Mouse (Mus musculus) forebrain, embryonic 11.5 days (tissue): ENCODE data around the gene Trpm3. TPM values are rescaled to one million over a fixed set of nuclear protein-coding genes. Genes with fewer than 3 reads are reported as not detected.

Source experiments
- ATAC-seq: fragments of 200-750 bp; cut with Nextera tagmentation; replicated peaks from 2 replicates; pipeline ENCODE4 v1.8.0; 2017; ENCODE audit warnings: moderate TSS enrichment; ENCODE audit not compliant: low FRiP score
- DNase-seq: peaks from one replicate; pipeline ENCODE4 v3.0.0-alpha.2; 2017; ENCODE audit warnings: low spot score
- H3K27ac ChIP-seq: fragments of 300-500 bp; sonication (generic); 2 replicates; pipeline ENCODE4 v1.5.1; 2014; ENCODE audit warnings: low read depth, low read length
- H3K27me3 ChIP-seq: fragments of 300-500 bp; sonication (generic); 2 replicates; pipeline ENCODE4 v1.6.1; 2014; ENCODE audit warnings: mild to moderate bottlenecking, low read length, mixed read lengths; ENCODE audit not compliant: control insufficient read depth, insufficient read depth
- H3K36me3 ChIP-seq: fragments of 300-500 bp; sonication (generic); 2 replicates; pipeline ENCODE4 v1.6.1; 2014; ENCODE audit warnings: mild to moderate bottlenecking, low read length, moderate library complexity, mixed read lengths; ENCODE audit not compliant: control insufficient read depth, insufficient read depth
- H3K4me1 ChIP-seq: fragments of 300-500 bp; sonication (generic); replicated peaks from 2 replicates; pipeline ENCODE4 v1.6.1; 2014; ENCODE audit warnings: low read length, mixed read lengths; ENCODE audit not compliant: control insufficient read depth, insufficient read depth
- H3K4me2 ChIP-seq: fragments of 300-500 bp; sonication (generic); 2 replicates; pipeline ENCODE4 v1.6.1; 2014; ENCODE audit warnings: low read depth, mild to moderate bottlenecking, low read length, moderate library complexity, mixed read lengths; ENCODE audit not compliant: severe bottlenecking
- H3K4me3 ChIP-seq: fragments of 300-500 bp; sonication (generic); 2 replicates; pipeline ENCODE4 v1.5.1; 2014; ENCODE audit warnings: low read depth, low read length
- H3K9ac ChIP-seq: fragments of 300-500 bp; sonication (generic); 2 replicates; pipeline ENCODE4 v1.6.1; 2014; ENCODE audit warnings: low read length
- H3K9me3 ChIP-seq: fragments of 300-500 bp; sonication (generic); 2 replicates; pipeline ENCODE4 v1.6.1; 2016; ENCODE audit warnings: low read length, mixed read lengths; ENCODE audit not compliant: control insufficient read depth
- WGBS: fragments of 180-500 bp; shearing (Covaris S2); extraction: QIAGEN DNeasy Blood & Tissue Kit; methylation state at CpG from one replicate; pipeline ENCODE4 v1.1.7; 2014; 5-methylcytosine and 5-hydroxymethylcytosine counted together
- polyA plus RNA-seq: library from polyadenylated mRNA; unstranded; fragments of >200 nt; fragmentation: Nextera tagmentation; extraction: Ambion mirVana; gene quantifications from 2 replicates; pipeline ENCODE4 v1.2.1, GENCODE M21; 2014

Trpm3 gene
- polyA plus RNA-seq, 1 experiment from 2014 or later = 9.2 TPM

DNA sequence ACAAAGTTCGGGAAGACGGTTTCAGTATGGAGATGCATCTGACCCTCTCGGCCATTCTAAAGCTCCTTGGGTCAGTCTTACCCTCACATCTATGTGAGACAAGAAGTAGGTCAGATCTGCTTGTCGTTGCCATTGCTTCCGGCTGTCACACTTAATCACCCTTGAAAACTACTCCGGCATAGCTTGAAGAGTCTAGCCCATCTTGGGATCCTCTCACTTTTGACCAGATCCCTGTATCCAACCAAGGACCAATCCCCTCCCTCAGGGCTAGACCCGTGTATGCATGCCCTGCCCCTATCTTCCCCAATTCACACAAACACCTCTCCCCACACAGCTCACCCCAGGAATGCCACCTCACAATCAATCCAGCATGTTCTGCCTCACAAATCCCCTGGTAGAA, 867.0 kb downstream of the Trpm3 start:
- Histone ChIP-seq H3K27me3 (no peaks in the 10 kb centered on the region), H3K4me2 (no peak overlapping the region), H3K4me1 (no peaks in the 10 kb centered on the region), H3K36me3 (no peaks in the 10 kb centered on the region), H3K27ac (no peak overlapping the region), H3K9ac (no peak overlapping the region), H3K9me3 (no peaks in the 10 kb centered on the region), H3K4me3 (no peak overlapping the region)
- WGBS = 90% methylated on average over 7 of the region's 7 CpGs
- ATAC-seq = no peak
- DNase-seq = no peak

DNA sequence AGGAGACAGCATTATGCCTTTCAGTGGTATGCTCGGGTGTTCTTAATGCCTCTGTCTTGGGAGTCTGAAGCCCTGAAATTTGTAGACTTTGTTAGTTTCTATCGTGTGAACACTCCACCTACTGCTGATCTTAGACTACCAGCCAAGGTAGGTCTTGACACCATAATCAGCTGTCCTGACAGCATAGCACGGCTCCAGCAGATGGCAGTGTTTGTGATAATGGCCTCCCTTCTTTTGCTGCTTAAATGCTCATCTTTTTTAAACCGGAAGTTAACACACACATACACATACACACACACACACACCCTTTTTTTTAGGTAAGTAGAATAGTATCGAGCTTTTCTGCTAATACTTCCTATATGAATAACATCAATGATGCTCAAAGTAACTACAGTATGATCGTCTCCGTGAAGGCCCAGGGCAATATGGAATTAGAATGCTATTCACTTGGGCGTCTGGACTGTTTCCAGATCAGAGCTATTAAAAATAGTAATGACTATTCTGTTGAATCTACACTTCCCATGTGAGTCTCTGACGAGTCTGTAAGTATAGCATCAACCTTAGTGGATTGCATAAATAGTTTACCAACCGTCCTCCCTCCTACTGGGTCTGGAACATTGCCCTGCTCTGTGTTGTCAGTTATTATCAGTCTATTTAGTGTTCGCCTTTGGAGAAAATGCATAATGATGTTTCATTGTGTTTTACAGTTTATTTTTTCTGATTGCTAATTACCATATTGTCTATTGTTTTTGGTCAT, 867.8 kb downstream of the Trpm3 start:
- Histone ChIP-seq H3K27me3 (no peaks in the 10 kb centered on the region), H3K9me3 (no peaks in the 10 kb centered on the region), H3K4me2 (no peak overlapping the region), H3K4me3 (no peak overlapping the region), H3K4me1 (no peaks in the 10 kb centered on the region), H3K27ac (no peak overlapping the region), H3K36me3 (no peaks in the 10 kb centered on the region), H3K9ac (no peak overlapping the region)
- DNase-seq (no peak), ATAC-seq (no peak)
- WGBS = 78% methylated on average over 11 of the region's 11 CpGs

DNA sequence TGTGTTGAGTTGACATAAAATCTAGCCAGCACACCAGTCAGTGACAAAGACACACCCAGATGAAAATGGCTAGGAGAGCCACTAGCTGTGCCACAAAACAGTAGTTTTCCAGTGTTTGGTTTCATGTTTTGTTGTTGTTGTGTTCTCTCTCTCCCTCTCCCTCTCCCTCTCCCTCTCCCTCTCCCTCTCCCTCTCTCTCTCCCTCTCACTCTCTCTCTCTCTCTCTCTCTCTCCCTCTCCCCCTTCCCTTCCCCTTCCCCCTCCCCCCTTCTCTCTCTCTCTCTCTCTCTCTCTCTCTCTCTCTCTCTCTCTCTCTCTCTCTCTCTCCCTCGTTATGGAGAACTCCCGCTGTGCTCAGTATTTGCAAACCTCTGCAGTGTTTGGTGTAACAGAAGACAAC, 874.8 kb downstream of the Trpm3 start:
- H3K4me3 ChIP-seq = no peak overlapping the region
- H3K4me2 ChIP-seq = no peak overlapping the region
- no peak for ATAC-seq
- no peaks in the 10 kb centered on the region; the same call in 1 of the 2 replicates for H3K9me3 ChIP-seq
- WGBS = 60% methylated on average over 1 of the region's 2 CpGs
- no peak overlapping the region for H3K27ac ChIP-seq
- H3K9ac ChIP-seq = no peak overlapping the region
- H3K36me3 ChIP-seq = no peaks in the 10 kb centered on the region
- H3K27me3 ChIP-seq = no peaks in the 10 kb centered on the region
- DNase-seq = no peak
- no peaks in the 10 kb centered on the region for H3K4me1 ChIP-seq

DNA sequence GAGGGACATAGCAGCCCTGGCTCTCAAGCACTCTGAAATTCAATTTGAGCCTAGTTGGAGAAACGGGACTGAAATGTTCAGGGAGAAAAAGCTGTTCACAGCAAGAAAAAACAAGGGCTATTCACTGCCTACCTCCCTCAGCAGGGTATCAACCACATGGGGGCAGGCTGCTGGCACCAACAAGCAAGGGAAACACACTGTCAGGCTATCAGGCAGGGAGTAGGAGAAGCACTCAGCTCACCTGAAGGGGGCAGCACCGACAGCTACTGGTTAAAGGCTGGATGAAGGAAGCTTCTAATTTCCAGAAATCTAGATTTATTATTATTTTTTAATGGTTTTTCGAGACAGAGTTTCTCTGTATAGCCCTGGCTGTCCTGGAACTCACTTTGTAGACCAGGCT, 876.7 kb downstream of the Trpm3 start:
- WGBS = 56% methylated on average over 3 of the region's 3 CpGs
- no peaks in the 10 kb centered on the region; the same call in 1 of the 2 replicates for H3K9me3 ChIP-seq
- H3K4me3 ChIP-seq = no peak overlapping the region
- no peak for DNase-seq
- no peaks in the 10 kb centered on the region for H3K36me3 ChIP-seq
- no peak overlapping the region for H3K9ac ChIP-seq
- no peak for ATAC-seq
- H3K27me3 ChIP-seq = no peaks in the 10 kb centered on the region
- no peaks in the 10 kb centered on the region for H3K4me1 ChIP-seq
- H3K27ac ChIP-seq = no peak overlapping the region
- no peak overlapping the region for H3K4me2 ChIP-seq

DNA sequence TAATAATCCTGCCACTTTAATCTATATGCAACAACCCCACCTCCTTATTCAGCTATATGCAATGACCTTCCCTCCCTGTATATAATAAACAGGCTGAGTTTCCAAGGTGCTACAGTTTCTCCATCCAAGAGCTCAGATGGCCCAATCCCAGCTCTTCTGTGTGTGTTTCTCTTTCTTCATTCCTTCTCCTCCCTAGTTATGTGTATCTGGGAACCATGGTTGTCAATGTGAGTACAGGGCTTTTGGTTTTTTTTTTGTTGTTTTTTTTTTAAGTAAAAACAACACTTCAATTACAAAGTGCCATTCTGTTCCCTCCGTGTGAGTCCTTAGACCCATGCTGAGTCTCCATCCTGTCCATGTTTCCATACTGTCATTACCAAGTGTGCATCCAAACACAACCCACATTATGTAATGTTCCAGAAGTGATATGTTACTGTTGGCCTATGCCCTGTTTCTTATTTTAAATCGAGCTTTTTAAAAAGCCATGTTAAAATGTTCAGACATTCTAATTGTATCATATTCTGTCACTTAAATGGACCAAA, 879.4 kb downstream of the Trpm3 start:
- WGBS = 84% methylated on average over 2 of the region's 2 CpGs
- ATAC-seq = no peak
- Histone ChIP-seq H3K9me3 (no peaks in the 10 kb centered on the region; the same call in 1 of the 2 replicates), H3K36me3 (no peaks in the 10 kb centered on the region), H3K9ac (no peak overlapping the region), H3K27me3 (no peaks in the 10 kb centered on the region), H3K4me1 (no peaks in the 10 kb centered on the region), H3K27ac (no peak overlapping the region), H3K4me2 (no peak overlapping the region), H3K4me3 (no peak overlapping the region)
- DNase-seq = no peak

DNA sequence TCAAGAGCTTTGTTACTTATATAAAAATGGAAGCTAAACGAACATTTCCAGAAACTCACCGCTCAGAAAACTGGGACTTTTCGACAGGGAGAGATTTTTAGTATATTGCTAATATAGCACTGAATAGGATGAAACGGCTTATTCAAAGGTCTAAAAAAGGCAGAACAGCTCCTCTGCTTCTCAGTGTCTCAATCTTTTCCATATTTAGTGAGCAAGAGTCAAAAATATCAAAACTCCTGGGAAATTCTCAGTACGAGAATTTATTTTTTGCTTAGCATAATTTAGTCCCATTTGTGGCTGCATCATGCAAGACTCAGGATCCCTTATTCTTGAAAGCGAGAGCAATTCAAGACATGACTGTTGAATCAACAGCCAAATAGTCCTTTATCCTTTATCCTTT, 884.1 kb downstream of the Trpm3 start:
- Histone ChIP-seq H3K9ac (no peak overlapping the region), H3K9me3 (no peaks in the 10 kb centered on the region), H3K27me3 (no peaks in the 10 kb centered on the region), H3K4me1 (no peaks in the 10 kb centered on the region), H3K4me2 (no peak overlapping the region), H3K27ac (no peak overlapping the region), H3K36me3 (no peaks in the 10 kb centered on the region), H3K4me3 (no peak overlapping the region)
- 92% methylated on average over 6 of the region's 6 CpGs for WGBS
- no peak for DNase-seq
- ATAC-seq = no peak

DNA sequence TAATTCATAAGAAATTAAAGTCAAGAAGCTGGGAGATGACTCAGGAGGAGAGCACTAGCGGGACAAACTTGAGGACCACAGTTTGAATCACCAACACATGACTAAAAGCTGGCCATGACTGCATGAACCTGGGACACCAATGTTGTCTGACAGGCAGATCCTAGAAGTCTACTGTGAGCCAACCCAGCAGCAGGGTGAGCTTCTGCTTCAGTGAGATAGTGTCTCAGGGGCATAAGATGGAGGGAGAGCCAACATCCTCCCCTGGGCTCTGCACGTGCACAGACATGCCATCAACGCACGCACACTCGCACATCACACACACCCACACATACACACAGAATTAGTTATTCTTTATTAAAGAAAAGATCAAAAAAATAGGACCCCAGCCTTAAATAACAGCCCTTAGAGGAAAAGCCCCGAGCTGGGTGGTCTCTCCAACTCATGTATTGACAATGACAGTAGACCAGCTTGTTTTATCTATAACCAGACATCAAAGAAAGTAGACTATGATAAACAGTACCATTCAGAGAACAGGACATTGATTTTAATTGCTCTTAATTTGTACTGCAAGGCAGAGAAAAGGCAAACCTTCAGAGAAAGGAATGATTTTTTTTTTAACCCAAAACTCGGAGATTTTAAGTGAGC, 884.6 kb downstream of the Trpm3 start:
- 87% methylated on average over 7 of the region's 7 CpGs for WGBS

DNA sequence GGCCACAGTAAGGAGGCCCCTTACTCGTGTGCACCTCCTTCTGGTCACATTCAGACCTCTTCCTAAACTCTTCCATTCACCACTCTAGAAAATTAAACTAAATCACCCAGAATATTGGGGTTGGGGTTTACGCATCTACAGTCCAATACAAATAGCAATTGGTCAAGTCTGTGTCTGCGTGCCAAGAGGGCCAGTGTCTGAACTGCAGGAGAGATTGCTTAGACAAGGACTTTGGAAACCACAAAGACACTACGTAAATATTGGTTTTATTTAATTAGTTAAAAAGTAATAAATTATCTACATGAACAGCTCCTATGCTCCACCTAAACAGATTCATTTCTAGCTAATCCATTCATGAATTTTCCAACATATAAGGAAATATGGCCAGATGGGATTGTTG, 886.0 kb downstream of the Trpm3 start:
- H3K4me3 ChIP-seq = no peak overlapping the region
- DNase-seq (no peak), ATAC-seq (no peak)
- WGBS = 91% methylated on average over 4 of the region's 4 CpGs
- H3K27me3 ChIP-seq = no peaks in the 10 kb centered on the region
- H3K9me3 ChIP-seq = no peaks in the 10 kb centered on the region
- H3K4me1 ChIP-seq = no peaks in the 10 kb centered on the region
- no peaks in the 10 kb centered on the region for H3K36me3 ChIP-seq
- H3K9ac ChIP-seq = no peak overlapping the region
- no peak overlapping the region for H3K4me2 ChIP-seq
- H3K27ac ChIP-seq = no peak overlapping the region

More for the DNA sequence above, 884.6 kb downstream of the Trpm3 start:
- Histone ChIP-seq H3K4me1 (no peaks in the 10 kb centered on the region), H3K27me3 (no peaks in the 10 kb centered on the region), H3K9me3 (no peaks in the 10 kb centered on the region), H3K9ac (no peak overlapping the region), H3K36me3 (no peaks in the 10 kb centered on the region), H3K4me3 (no peak overlapping the region), H3K4me2 (no peak overlapping the region), H3K27ac (no peak overlapping the region)
- no peak for DNase-seq
- no peak for ATAC-seq
